Mouse (Mus musculus): ENCODE results near the gene Psmd11.

DNA sequence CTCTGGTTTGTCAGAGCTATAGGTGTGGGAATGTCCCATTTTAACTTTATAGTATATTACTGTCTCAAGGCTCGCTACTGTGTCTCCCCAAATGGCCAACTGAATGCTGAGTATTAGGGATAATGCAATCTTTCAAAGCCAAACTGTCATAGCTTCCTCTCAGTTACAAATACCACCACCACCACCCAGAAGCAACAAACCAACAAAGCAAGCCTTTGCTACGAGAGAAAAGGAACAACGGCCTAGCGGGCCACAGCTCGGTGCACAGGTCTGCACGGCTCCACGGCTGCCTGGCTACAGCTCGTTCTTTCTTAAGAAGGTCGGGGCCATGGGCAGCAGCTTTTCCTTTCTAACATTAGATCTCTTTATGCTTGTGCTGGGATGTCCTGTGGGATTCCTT lies 66.4 kb downstream of the Psmd11 start:
- TF ChIP-seq CTCF (IDR thresholded peaks at IDR 0.05; ENCODE audit: low read depth, low read length) (no peak), POLR2A (IDR thresholded peaks at IDR 0.05; ENCODE audit: extremely low read depth, insufficient read depth, low read length) (no peak)
